Mouse (Mus musculus): ENCODE data around the gene BC051142. TPM values are rescaled to one million over a fixed set of nuclear protein-coding genes. Genes with fewer than 3 reads are reported as not detected.

BC051142 gene
- not detected in 2 replicates for polyA plus RNA-seq (2012; ENCODE audit: low replicate concordance)

GRCm38 (mm10) chr17:34398711-34399393, at the start of gene BC051142:
BC051142 (plus strand) TSS chr17:34398820.

GRCm38 (mm10) chr17:34354539-34354938, 44.1 kb upstream of the BC051142 start, which contains the start of gene Btnl2:
Btnl2 (plus strand) TSS chr17:34354822.

GRCm38 (mm10) chr17:34376847-34377246, 21.8 kb upstream of the BC051142 start, which contains the start of gene Btnl1:
Btnl1 (plus strand) TSS chr17:34377132.

DNA sequence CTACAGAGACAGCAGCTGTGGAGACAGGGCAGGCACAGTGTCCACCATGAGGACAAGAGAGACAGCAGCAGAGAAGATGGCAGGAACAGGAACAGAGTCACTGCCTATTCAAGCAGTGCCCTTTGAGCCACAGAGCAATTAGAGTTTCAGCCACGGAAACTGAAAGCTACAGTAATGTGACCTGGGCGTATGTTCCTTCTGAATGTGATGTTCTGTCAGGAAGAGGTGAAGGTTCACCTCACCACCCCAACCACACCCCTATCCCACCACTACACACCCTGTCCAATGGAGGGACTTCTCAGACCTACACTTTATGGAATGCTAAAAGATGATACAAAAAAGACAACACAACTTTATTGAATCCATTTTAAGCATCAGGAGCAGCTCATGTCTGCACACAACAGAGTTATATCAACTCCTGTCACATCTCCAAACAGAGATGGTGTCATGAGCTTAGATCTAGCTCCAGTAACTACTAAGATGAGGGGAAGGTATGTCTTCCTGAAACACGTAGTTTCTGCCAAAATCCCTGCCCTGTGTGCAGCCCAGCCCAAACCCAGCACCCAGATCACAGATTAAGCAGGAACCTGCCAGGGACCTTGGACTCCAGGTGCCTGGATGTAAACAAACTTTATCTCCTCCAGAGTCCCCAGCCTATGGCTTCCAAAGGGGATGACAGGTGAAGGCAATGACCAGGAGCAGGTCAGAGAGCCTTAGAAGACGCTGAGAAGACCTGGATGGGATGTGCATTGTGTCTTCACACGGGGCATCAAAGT, 78.8 kb downstream of the BC051142 start, which contains the start of gene Btnl4:
Gene Btnl4 (minus strand): TSS at position 81 of the 776 bp plus-strand sequence.

Other genes starting within 250 kb of the BC051142 start
- 2.3 and 4.0 TPM in 2 replicates for gene H2-DMb1, start 245.7 kb upstream of the BC051142 start, polyA plus RNA-seq (2012; ENCODE audit: low replicate concordance)
- gene Tap1, start 211.3 kb upstream of the BC051142 start, polyA plus RNA-seq (2012; ENCODE audit: low replicate concordance): 20.7 and 59.1 TPM in 2 replicates
- gene Psmb9, start 211.1 kb upstream of the BC051142 start, polyA plus RNA-seq (2012; ENCODE audit: low replicate concordance): 14.5 and 26.2 TPM in 2 replicates
- gene Psmb8, start 201.1 kb upstream of the BC051142 start, polyA plus RNA-seq (2012; ENCODE audit: low replicate concordance): 66.5 and 100 TPM in 2 replicates
- gene Tap2, start 195.3 kb upstream of the BC051142 start, polyA plus RNA-seq (2012; ENCODE audit: low replicate concordance): 95.0 and 101 TPM in 2 replicates
- gene H2-Ob, start 159.9 kb upstream of the BC051142 start, polyA plus RNA-seq (2012; ENCODE audit: low replicate concordance): 5.9 and 8.8 TPM in 2 replicates
- 211 and 1,423 TPM in 2 replicates for gene H2-Ab1, start 141.1 kb upstream of the BC051142 start, polyA plus RNA-seq (2012; ENCODE audit: low replicate concordance)
- gene H2-Aa, start 111.0 kb upstream of the BC051142 start, polyA plus RNA-seq (2012; ENCODE audit: low replicate concordance): 8.9 and 82.4 TPM in 2 replicates
- gene H2-Eb1, start 93.0 kb upstream of the BC051142 start, polyA plus RNA-seq (2012; ENCODE audit: low replicate concordance): 27.3 and 40.7 TPM in 2 replicates
- gene H2-Eb2, start 73.2 kb upstream of the BC051142 start, polyA plus RNA-seq (2012; ENCODE audit: low replicate concordance): 0.07 and 0.10 TPM in 2 replicates
- 0.58 and 0.80 TPM in 2 replicates for gene Btnl2, start 44.0 kb upstream of the BC051142 start, polyA plus RNA-seq (2012; ENCODE audit: low replicate concordance)
- not detected in 2 replicates for gene Btnl1, start 21.7 kb upstream of the BC051142 start, polyA plus RNA-seq (2012; ENCODE audit: low replicate concordance)
- gene Btnl4, start 78.5 kb downstream of the BC051142 start, polyA plus RNA-seq (2012; ENCODE audit: low replicate concordance): not detected in 2 replicates
- gene Btnl6, start 118.5 kb downstream of the BC051142 start, polyA plus RNA-seq (2012; ENCODE audit: low replicate concordance): not detected in 2 replicates
- 4.7 and 12.4 TPM in 2 replicates for gene Notch4, start 165.4 kb downstream of the BC051142 start, polyA plus RNA-seq (2012; ENCODE audit: low replicate concordance)
- 136 and 357 TPM in 2 replicates for gene Gpsm3, start 191.0 kb downstream of the BC051142 start, polyA plus RNA-seq (2012; ENCODE audit: low replicate concordance)
- gene Pbx2, start 192.4 kb downstream of the BC051142 start, polyA plus RNA-seq (2012; ENCODE audit: low replicate concordance): 77.3 and 112 TPM in 2 replicates
- gene Ager, start 199.0 kb downstream of the BC051142 start, polyA plus RNA-seq (2012; ENCODE audit: low replicate concordance): 4.2 and 9.4 TPM in 2 replicates
- 35.4 and 54.6 TPM in 2 replicates for gene Rnf5, start 204.9 kb downstream of the BC051142 start, polyA plus RNA-seq (2012; ENCODE audit: low replicate concordance)
- gene Agpat1, start 205.4 kb downstream of the BC051142 start, polyA plus RNA-seq (2012; ENCODE audit: low replicate concordance): 223 and 308 TPM in 2 replicates
- 0.78 and 1.1 TPM in 2 replicates for gene Egfl8, start 217.2 kb downstream of the BC051142 start, polyA plus RNA-seq (2012; ENCODE audit: low replicate concordance)
- 67.6 and 71.3 TPM in 2 replicates for gene Ppt2, start 229.7 kb downstream of the BC051142 start, polyA plus RNA-seq (2012; ENCODE audit: low replicate concordance)
- gene Prrt1, start 230.7 kb downstream of the BC051142 start, polyA plus RNA-seq (2012; ENCODE audit: low replicate concordance): 3.2 and 5.7 TPM in 2 replicates
- 3.9 and 5.3 TPM in 2 replicates for gene Fkbpl, start 245.9 kb downstream of the BC051142 start, polyA plus RNA-seq (2012; ENCODE audit: low replicate concordance)
- gene Atf6b, start 248.3 kb downstream of the BC051142 start, polyA plus RNA-seq (2012; ENCODE audit: low replicate concordance): 269 and 430 TPM in 2 replicates

All from leukemia stem cell, adult 10-12 weeks (primary cell).